Mouse (Mus musculus) neural tube, embryonic 14.5 days (tissue): ENCODE results near the gene Ylpm1. TPM values are rescaled to one million over a fixed set of nuclear protein-coding genes. Genes with fewer than 3 reads are reported as not detected.

Source experiments
- ATAC-seq: fragments of 200-750 bp; cut with Nextera tagmentation; 2 replicates; pipeline ENCODE4 v1.8.0; 2017; ENCODE audit warnings: low read depth, mild to moderate bottlenecking, moderate TSS enrichment, moderate library complexity
- H3K27ac ChIP-seq: fragments of 300-500 bp; sonication (generic); 2 replicates; pipeline ENCODE4 v1.5.1; 2014; ENCODE audit warnings: low read depth, mild to moderate bottlenecking, control low read depth, low read length, moderate library complexity, mixed read lengths
- H3K27me3 ChIP-seq: fragments of 300-500 bp; sonication (generic); 2 replicates; pipeline ENCODE4 v1.6.1; 2014; ENCODE audit warnings: low read length; ENCODE audit not compliant: control insufficient read depth, insufficient read depth
- H3K36me3 ChIP-seq: fragments of 300-500 bp; sonication (generic); 2 replicates; pipeline ENCODE4 v1.6.1; 2014; ENCODE audit warnings: low read length, mixed read lengths; ENCODE audit not compliant: control insufficient read depth, insufficient read depth
- H3K4me1 ChIP-seq: fragments of 300-500 bp; sonication (generic); 2 replicates; pipeline ENCODE4 v1.6.1; 2014; ENCODE audit warnings: low read length; ENCODE audit not compliant: control insufficient read depth, insufficient read depth
- H3K4me2 ChIP-seq: fragments of 300-500 bp; sonication (generic); 2 replicates; pipeline ENCODE4 v1.6.1; 2014; ENCODE audit warnings: mild to moderate bottlenecking, low read depth, low read length, control low read depth
- H3K4me3 ChIP-seq: fragments of 300-500 bp; sonication (generic); 2 replicates; pipeline ENCODE4 v1.5.1; 2014; ENCODE audit warnings: low read depth, low read length, control low read depth, mixed read lengths
- H3K9ac ChIP-seq: fragments of 300-500 bp; sonication (generic); replicated peaks from 2 replicates; pipeline ENCODE4 v1.6.1; 2014; ENCODE audit warnings: low read depth, mild to moderate bottlenecking, control low read depth, low read length, mixed read lengths
- H3K9me3 ChIP-seq: fragments of 300-500 bp; sonication (generic); 2 replicates; pipeline ENCODE4 v1.6.1; 2016; ENCODE audit warnings: low read length; ENCODE audit not compliant: control insufficient read depth
- WGBS: fragments of 180-500 bp; shearing (Covaris S2); extraction: QIAGEN DNeasy Blood & Tissue Kit; methylation state at CpG from one replicate; pipeline ENCODE4 v1.1.7; 2014; 5-methylcytosine and 5-hydroxymethylcytosine counted together
- polyA plus RNA-seq: library from polyadenylated mRNA; unstranded; fragments of >200 nt; fragmentation: Nextera tagmentation; extraction: Ambion mirVana; gene quantifications from 2 replicates; pipeline ENCODE4 v1.2.1, GENCODE M21; 2014

Gene Ylpm1
- polyA plus RNA-seq, 1 experiment from 2014 or later = 54.7 TPM

DNA sequence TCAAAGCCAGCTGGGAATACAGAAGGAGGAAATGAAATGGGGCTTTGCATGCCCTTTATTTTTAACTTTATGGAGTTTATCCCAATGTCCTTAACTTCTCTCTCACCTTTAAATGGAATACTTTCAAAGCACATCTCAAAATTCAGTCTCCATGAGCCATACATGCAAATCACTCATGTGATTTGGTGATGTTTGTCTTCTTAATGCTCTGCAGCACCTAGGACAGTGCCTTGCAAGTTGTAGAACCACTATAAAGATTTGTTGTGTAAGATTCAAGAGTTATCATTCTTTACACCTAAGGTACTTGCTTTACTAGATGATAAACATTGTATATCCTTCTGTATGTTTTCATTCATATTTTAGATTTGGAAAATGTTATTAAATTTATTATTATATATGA, 2.9 kb downstream of the Ylpm1 start:
- no peaks in the 10 kb centered on the region for H3K9me3 ChIP-seq
- H3K4me3 ChIP-seq = 0 out of 2 replicates have a peak overlapping the region, but pooled peaks have one; percentile 93
- H3K9ac ChIP-seq = no peak overlapping the region
- no peak for ATAC-seq
- H3K27ac ChIP-seq = no peak overlapping the region
- H3K4me1 ChIP-seq = peaks cover 22% of the 10 kb centered on the region
- H3K4me2 ChIP-seq = peak overlapping the region; percentile 99
- no peaks in the 10 kb centered on the region for H3K36me3 ChIP-seq
- H3K27me3 ChIP-seq = no peaks in the 10 kb centered on the region; the same call in 1 of the 2 replicates

DNA sequence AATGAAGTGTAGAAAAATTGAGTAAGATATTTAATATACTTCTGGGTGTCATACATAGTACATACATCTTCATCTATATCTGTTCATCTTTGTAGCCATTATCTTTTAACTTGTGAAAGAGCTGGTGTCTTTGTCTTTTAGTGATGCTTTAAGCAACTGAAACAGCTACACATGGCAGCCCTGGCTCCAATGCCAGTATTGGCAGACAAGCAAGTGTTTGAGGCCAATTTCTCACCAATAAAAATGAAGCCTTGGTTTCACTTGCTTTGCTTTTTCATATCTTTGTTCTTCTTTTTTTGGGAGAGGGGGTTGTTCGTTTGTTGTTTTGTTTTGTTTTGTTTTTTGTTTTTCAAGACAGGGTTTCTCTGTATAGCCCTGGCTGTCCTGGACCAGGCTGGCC, 10.1 kb downstream of the Ylpm1 start:
- Histone ChIP-seq H3K4me2 (no peak overlapping the region), H3K27me3 (no peaks in the 10 kb centered on the region), H3K9ac (no peak overlapping the region), H3K9me3 (no peaks in the 10 kb centered on the region), H3K27ac (no peak overlapping the region), H3K4me1 (no peaks in the 10 kb centered on the region), H3K36me3 (no peaks in the 10 kb centered on the region), H3K4me3 (no peak overlapping the region)
- ATAC-seq = no peak
- WGBS = 97% methylated on average over 1 of the region's 1 CpGs

DNA sequence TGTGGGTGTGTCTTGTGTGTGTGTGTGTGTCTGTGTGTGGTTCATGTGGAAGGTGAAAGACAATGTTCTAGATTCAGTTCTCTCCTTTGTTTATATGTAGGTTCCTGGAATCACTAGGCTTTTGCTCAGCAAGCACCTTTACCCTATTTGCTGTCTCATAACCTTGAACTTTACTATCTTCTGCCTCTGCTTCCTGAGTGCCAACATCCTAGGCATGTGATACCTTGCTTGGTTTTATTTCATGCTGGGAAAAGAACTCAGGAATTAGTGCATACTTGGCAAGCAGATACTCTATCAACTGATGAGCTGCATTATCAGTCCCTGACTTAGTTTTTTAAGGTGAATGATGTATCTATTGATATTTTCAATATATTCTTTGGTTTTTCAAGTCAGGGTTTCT, 10.9 kb downstream of the Ylpm1 start:
- H3K4me2 ChIP-seq = no peak overlapping the region
- no peaks in the 10 kb centered on the region for H3K4me1 ChIP-seq
- ATAC-seq = no peak
- no peak overlapping the region for H3K27ac ChIP-seq
- no peak overlapping the region for H3K9ac ChIP-seq
- H3K9me3 ChIP-seq = no peaks in the 10 kb centered on the region
- H3K36me3 ChIP-seq = no peaks in the 10 kb centered on the region
- no peaks in the 10 kb centered on the region for H3K27me3 ChIP-seq
- no peak overlapping the region for H3K4me3 ChIP-seq

DNA sequence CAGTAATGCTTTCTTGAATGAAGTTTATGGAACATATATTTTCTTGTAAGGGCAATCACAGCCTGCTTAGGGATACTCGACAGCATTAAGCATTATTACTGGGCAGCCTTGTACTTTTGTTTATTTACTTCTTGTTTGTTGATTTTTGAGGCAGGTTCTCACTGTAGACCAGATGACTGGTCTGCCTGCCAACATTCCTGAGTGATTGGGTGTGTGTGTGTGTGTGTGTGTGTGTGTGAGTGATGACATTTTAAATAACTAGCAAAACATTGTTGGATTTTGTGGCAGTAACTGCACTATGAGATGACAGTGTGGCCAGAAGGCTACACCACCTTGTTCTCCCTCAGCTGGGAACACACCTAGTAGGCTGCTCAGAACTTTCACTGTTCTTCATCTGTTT, 13.7 kb downstream of the Ylpm1 start:
- no peak overlapping the region for H3K9ac ChIP-seq
- WGBS = 94% methylated on average over 1 of the region's 1 CpGs
- no peak for ATAC-seq

DNA sequence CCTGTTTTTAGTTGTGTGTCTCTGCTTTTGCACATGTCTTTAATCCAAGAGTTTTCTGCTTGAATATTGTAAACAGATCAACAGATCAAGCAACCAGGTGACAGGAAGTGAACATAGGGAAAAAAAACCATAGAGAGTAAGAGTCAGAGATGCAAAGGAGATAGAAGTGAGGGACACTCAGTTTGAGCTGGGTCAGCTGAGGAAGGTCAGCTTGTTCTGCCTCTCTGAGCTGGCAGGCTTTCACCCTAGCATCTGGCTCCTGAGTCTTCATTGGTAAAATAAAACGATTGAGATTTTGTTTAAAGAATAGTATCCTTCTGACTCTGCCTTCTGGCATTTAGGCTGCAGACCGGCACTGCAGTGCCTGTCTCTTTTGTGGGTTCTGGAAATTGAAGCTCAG, 14.4 kb downstream of the Ylpm1 start:
- no peaks in the 10 kb centered on the region for H3K4me1 ChIP-seq
- H3K4me2 ChIP-seq = no peak overlapping the region
- ATAC-seq = no peak

More for the DNA sequence above, 13.7 kb downstream of the Ylpm1 start:
- H3K27ac ChIP-seq = no peak overlapping the region
- peaks cover 18% of the 10 kb centered on the region for H3K36me3 ChIP-seq
- H3K4me2 ChIP-seq = no peak overlapping the region
- H3K9me3 ChIP-seq = no peaks in the 10 kb centered on the region
- H3K4me3 ChIP-seq = no peak overlapping the region
- H3K4me1 ChIP-seq = no peaks in the 10 kb centered on the region
- H3K27me3 ChIP-seq = no peaks in the 10 kb centered on the region

DNA sequence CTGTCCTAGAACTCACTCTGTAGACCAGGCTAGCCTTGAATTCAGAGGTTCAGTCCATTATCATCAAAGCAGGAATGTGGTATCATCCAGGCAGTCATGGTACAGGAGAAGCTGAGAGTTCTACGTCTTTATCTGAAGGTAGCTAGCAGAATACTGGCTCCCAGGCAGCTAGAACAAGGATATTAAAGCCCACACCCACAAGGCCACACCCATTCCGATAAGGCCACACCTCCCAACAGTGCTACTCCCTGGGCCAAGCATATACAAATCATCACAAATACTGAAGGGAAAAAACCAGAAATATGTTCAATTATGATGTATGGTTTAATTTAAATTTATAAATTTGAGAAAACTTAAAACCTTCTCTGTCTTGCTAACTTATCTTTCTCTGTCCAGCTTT, 16.1 kb downstream of the Ylpm1 start:
- Histone ChIP-seq H3K4me3 (no peak overlapping the region), H3K27ac (no peak overlapping the region), H3K9ac (no peak overlapping the region), H3K4me2 (no peak overlapping the region), H3K9me3 (no peaks in the 10 kb centered on the region), H3K27me3 (no peaks in the 10 kb centered on the region), H3K4me1 (no peaks in the 10 kb centered on the region), H3K36me3 (peaks cover 27% of the 10 kb centered on the region)
- 96% methylated on average over 2 of the region's 2 CpGs for WGBS
- ATAC-seq = no peak

More for the DNA sequence above, 14.4 kb downstream of the Ylpm1 start:
- Histone ChIP-seq H3K27me3 (no peaks in the 10 kb centered on the region), H3K36me3 (peaks cover 24% of the 10 kb centered on the region), H3K9me3 (no peaks in the 10 kb centered on the region), H3K4me3 (no peak overlapping the region), H3K27ac (no peak overlapping the region), H3K9ac (no peak overlapping the region)
- 90% methylated on average over 2 of the region's 2 CpGs for WGBS

DNA sequence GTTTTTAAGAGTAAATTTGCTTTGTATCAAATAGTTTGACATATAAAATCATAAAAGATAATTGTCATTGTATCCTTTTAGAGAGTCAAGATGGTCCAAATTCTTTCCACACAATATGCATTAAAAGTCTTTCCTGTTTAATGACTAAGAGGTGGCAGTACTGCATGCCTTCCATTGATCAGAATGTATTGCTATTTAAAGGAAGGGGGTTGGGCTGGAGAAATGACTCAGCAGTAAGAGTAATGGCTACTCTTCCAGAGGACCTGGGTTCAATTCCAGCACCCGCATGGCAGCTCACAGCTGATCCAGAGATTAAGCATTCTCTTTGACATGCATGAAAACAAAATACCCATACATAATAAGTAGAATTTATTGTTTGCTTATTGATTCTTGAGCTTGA, 25.9 kb downstream of the Ylpm1 start:
- Histone ChIP-seq H3K9me3 (no peaks in the 10 kb centered on the region), H3K9ac (no peak overlapping the region), H3K4me2 (no peak overlapping the region), H3K36me3 (0 out of 2 replicates have a peak, but pooled peaks cover 4% of the 10 kb centered on the region), H3K4me1 (no peaks in the 10 kb centered on the region), H3K27me3 (no peaks in the 10 kb centered on the region), H3K4me3 (no peak overlapping the region), H3K27ac (no peak overlapping the region)
- WGBS = 92% methylated on average over 1 of the region's 1 CpGs
- no peak for ATAC-seq

DNA sequence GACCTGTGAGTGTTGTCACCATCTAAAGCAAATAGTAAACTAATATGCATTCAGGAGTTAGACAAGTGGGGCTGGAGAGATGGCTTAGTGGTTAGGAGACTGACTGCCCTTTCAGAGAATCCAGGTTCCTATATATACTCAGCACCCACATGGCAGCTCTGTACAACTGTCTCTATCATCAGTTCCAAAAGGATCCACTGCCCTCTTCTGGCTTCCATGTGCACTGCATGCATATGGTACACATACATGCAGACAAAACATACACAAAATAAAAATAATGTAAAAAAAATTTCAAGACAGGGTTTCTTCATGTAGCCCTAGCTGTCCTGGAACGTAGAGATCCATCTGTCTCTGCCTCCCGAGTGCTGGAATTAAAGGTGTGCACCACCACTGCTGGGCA, 36.6 kb downstream of the Ylpm1 start:
- H3K9me3 ChIP-seq = no peaks in the 10 kb centered on the region
- ATAC-seq = no peak
- peaks cover 23% of the 10 kb centered on the region for H3K36me3 ChIP-seq
- no peaks in the 10 kb centered on the region for H3K27me3 ChIP-seq
- H3K4me1 ChIP-seq = no peaks in the 10 kb centered on the region
- H3K4me2 ChIP-seq = no peak overlapping the region
- H3K27ac ChIP-seq = no peak overlapping the region
- H3K9ac ChIP-seq = no peak overlapping the region
- 99% methylated on average over 2 of the region's 2 CpGs for WGBS
- H3K4me3 ChIP-seq = no peak overlapping the region

DNA sequence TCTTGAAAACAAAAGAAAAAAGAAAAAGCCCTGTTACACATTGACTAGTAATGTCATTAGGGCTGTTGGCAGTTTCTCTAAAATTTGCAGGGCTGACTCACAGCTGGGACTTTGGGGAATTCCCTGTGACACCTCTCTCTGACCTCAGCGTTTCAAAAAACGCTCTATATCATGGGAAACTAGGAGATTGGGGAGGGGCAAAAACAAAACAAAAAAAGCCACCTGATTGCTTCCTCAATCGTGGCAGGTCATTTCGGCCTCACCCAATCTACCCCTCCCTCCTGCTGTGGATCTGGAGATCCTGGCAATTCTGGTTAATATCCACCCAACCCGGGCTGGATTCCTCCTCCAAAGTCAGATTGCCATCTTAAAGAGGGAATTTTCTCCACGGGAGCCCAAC, 55.1 kb downstream of the Ylpm1 start:
- Histone ChIP-seq H3K27ac (no peak overlapping the region), H3K36me3 (peaks cover 24% of the 10 kb centered on the region), H3K4me2 (no peak overlapping the region), H3K27me3 (no peaks in the 10 kb centered on the region), H3K9me3 (no peaks in the 10 kb centered on the region), H3K4me1 (no peaks in the 10 kb centered on the region), H3K4me3 (no peak overlapping the region), H3K9ac (no peak overlapping the region)
- ATAC-seq = no peak
- 9% methylated on average over 6 of the region's 6 CpGs for WGBS

DNA sequence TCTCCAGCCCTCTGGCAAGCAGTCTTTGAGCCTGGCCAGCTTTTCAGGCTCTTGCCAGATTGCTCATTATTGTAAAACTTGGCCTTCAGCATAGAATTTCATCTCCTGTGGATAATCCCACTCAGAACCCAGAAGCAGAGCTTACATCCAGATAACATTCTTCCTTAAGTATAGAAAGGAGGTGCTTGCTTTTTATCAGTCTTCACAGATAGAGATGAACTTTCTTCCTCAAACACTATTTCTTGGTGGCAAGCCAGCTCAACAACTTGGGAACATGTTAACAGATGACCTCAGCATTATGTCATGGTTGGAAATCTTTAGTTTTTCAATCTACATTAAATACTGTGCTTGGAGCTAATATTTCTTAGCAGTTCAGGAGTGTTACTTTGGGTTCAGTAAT, 74.9 kb downstream of the Ylpm1 start:
- Histone ChIP-seq H3K27me3 (no peaks in the 10 kb centered on the region), H3K4me2 (no peak overlapping the region), H3K4me3 (no peak overlapping the region), H3K27ac (no peak overlapping the region), H3K9ac (no peak overlapping the region), H3K9me3 (no peaks in the 10 kb centered on the region), H3K4me1 (no peaks in the 10 kb centered on the region), H3K36me3 (peaks cover 41% of the 10 kb centered on the region)
- no peak for ATAC-seq
